Mouse (Mus musculus) retina, adult 2 months (tissue): ENCODE results near the gene Fam219a.

Source experiments
- DNase-seq: peaks from one replicate; pipeline ENCODE4 v3.0.0-alpha.2; 2012; ENCODE audit warnings: low read depth, low spot score

Gene Fam219a

GRCm38 (mm10) chr4:41506156-41506555, 63.2 kb downstream of the Fam219a start:
- no peak for DNase-seq

GRCm38 (mm10) chr4:41505131-41505551, 64.2 kb downstream of the Fam219a start:
- no peak for DNase-seq

GRCm38 (mm10) chr4:41504325-41504724, 65.0 kb downstream of the Fam219a start:
- no peak for DNase-seq

- peak; percentile 76 for DNase-seq
Measured at GRCm38 (mm10) chr4:41502986-41503412, 66.3 kb downstream of the Fam219a start, which contains the start of gene AI464131. Gene AI464131, minus strand, starts transcription at chr4:41503076.

- DNase-seq: no peak
Measured at GRCm38 (mm10) chr4:41502171-41502940, 67.0 kb downstream of the Fam219a start.

GRCm38 (mm10) chr4:41500787-41501186, 68.6 kb downstream of the Fam219a start:
- no peak for DNase-seq

GRCm38 (mm10) chr4:41499619-41500018, 69.7 kb downstream of the Fam219a start:
- no peak for DNase-seq

GRCm38 (mm10) chr4:41498921-41499391, 70.4 kb downstream of the Fam219a start:
- no peak for DNase-seq

GRCm38 (mm10) chr4:41497995-41498845, 71.1 kb downstream of the Fam219a start:
- DNase-seq: no peak

GRCm38 (mm10) chr4:41497579-41497978, 71.8 kb downstream of the Fam219a start:
- no peak for DNase-seq

- DNase-seq: no peak
Measured at GRCm38 (mm10) chr4:41497046-41497445, 72.3 kb downstream of the Fam219a start.

- DNase-seq: no peak
Measured at GRCm38 (mm10) chr4:41495850-41496249, 73.5 kb downstream of the Fam219a start.

- DNase-seq: no peak
Measured at GRCm38 (mm10) chr4:41495076-41495475, 74.3 kb downstream of the Fam219a start.

GRCm38 (mm10) chr4:41494378-41494777, 75.0 kb downstream of the Fam219a start:
- no peak for DNase-seq

GRCm38 (mm10) chr4:41493464-41494116, 75.7 kb downstream of the Fam219a start:
- no peak for DNase-seq

GRCm38 (mm10) chr4:41492951-41493350, 76.4 kb downstream of the Fam219a start:
- DNase-seq: no peak

GRCm38 (mm10) chr4:41481601-41482017, 87.7 kb downstream of the Fam219a start:
- no peak for DNase-seq

- no peak for DNase-seq
Measured at GRCm38 (mm10) chr4:41480254-41480653, 89.1 kb downstream of the Fam219a start.

GRCm38 (mm10) chr4:41479456-41479804, 89.9 kb downstream of the Fam219a start:
- DNase-seq: no peak

- DNase-seq: no peak
Measured at GRCm38 (mm10) chr4:41478751-41479455, 90.4 kb downstream of the Fam219a start.

GRCm38 (mm10) chr4:41477648-41478160, 91.6 kb downstream of the Fam219a start:
- DNase-seq: no peak
